8 mouse cellular contexts compared by ENCODE assay signal in the genomic region with DNA sequence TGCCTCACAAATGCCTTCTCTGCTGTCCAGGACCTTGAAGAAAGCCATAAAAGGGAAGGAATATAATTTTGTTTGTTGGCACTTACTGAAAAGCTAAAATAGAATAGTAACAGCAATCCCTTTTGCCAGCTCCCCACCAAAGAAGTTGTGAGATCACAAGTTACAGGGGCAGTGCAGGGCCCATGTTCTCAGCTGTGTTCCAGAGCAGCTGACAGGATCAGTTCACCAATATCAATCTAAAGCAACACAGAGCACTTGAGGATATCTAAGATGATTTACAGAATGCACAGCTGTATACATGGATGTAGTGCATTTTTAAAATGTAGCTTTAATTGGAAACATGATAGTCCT.
DNase-seq lines count a peak whose midpoint lies in the region; ATAC-seq and TF ChIP-seq lines count a peak whose summit lies in the region.

No protein-coding gene starts in this region.

- H3K27ac ChIP-seq in brown adipose tissue, adult 24 weeks (replicated peaks; ENCODE audit: low read depth, low read length), result peak overlapping the region; percentile 96
- no peak overlapping the region for H3K27ac ChIP-seq in intestine, postnatal 0 days (ENCODE audit: low read depth, low read length)
- H3K27ac ChIP-seq in hindbrain, embryonic 12.5 days, result no peak overlapping the region

- no peak for ATAC-seq in intestine, postnatal 0 days
- ATAC-seq in hindbrain, embryonic 12.5 days (ENCODE audit: low FRiP score), result no peak

- H3K79me2 ChIP-seq in myocyte (ENCODE audit: control insufficient read depth, insufficient read depth), result no peaks in the 10 kb centered on the region

- H3K36me3 ChIP-seq in intestine, postnatal 0 days (ENCODE audit: control insufficient read depth, insufficient read depth), result no peaks in the 10 kb centered on the region
- H3K36me3 ChIP-seq in myocyte (ENCODE audit: control insufficient read depth, insufficient read depth), result no peaks in the 10 kb centered on the region
- H3K36me3 ChIP-seq in hindbrain, embryonic 12.5 days, result no peaks in the 10 kb centered on the region

- TF ChIP-seq POLR2A in myocyte (IDR thresholded peaks at IDR 0.05; ENCODE audit: insufficient read length, low read depth), result no peak

- no peak overlapping the region for H3K9ac ChIP-seq in intestine, postnatal 0 days (ENCODE audit: low read depth, low read length)
- H3K9ac ChIP-seq in hindbrain, embryonic 12.5 days, result no peak overlapping the region

- no peak overlapping the region for H3K4me3 ChIP-seq in brown adipose tissue, adult 24 weeks (ENCODE audit: insufficient read depth, low read depth, low read length)
- H3K4me3 ChIP-seq in intestine, postnatal 0 days (ENCODE audit: low read depth, low read length), result no peak overlapping the region; the same call in 1 of the 2 replicates
- peak overlapping the region; percentile 10 for H3K4me3 ChIP-seq in myocyte
- no peak overlapping the region for H3K4me3 ChIP-seq in hindbrain, embryonic 12.5 days

- H3ac ChIP-seq in myocyte (ENCODE audit: control insufficient read depth, insufficient read length), result no peak overlapping the region

- H3K27me3 ChIP-seq in intestine, postnatal 0 days (replicated peaks; ENCODE audit: control insufficient read depth, insufficient read depth, low read length), result no peaks in the 10 kb centered on the region
- no peaks in the 10 kb centered on the region for H3K27me3 ChIP-seq in myocyte (ENCODE audit: control insufficient read depth, insufficient read depth, insufficient read length)
- no peaks in the 10 kb centered on the region for H3K27me3 ChIP-seq in hindbrain, embryonic 12.5 days

- H3K9me3 ChIP-seq in intestine, postnatal 0 days (ENCODE audit: control insufficient read depth), result no peaks in the 10 kb centered on the region
- no peaks in the 10 kb centered on the region for H3K9me3 ChIP-seq in hindbrain, embryonic 12.5 days (replicated peaks)

- H3K4me2 ChIP-seq in intestine, postnatal 0 days (replicated peaks; ENCODE audit: low read depth), result peak overlapping the region; percentile 63
- H3K4me2 ChIP-seq in myocyte (ENCODE audit: low read depth), result peak overlapping the region; percentile 91
- no peak overlapping the region for H3K4me2 ChIP-seq in hindbrain, embryonic 12.5 days (replicated peaks)

- peak; percentile 8 for DNase-seq in kidney, adult 18-20 months
- no peak for DNase-seq in kidney, postnatal 14 days
- no peak for DNase-seq in left cerebral cortex, adult 11 months (ENCODE audit: low spot score)
- no peak for DNase-seq in left cerebral cortex, adult 8-10 months (ENCODE audit: low spot score in 2 of 2)

- TF ChIP-seq CTCF in intestine, postnatal 0 days (IDR thresholded peaks at IDR 0.05; ENCODE audit: low read depth), result no peak

- H3K4me1 ChIP-seq in brown adipose tissue, adult 24 weeks (ENCODE audit: control insufficient read depth, insufficient read depth, insufficient read length, low read length), result peaks cover 2% of the 10 kb centered on the region; the same call in 1 of the 2 replicates
- H3K4me1 ChIP-seq in intestine, postnatal 0 days (replicated peaks; ENCODE audit: control insufficient read depth, insufficient read depth, low read length), result no peaks in the 10 kb centered on the region
- H3K4me1 ChIP-seq in hindbrain, embryonic 12.5 days, result no peaks in the 10 kb centered on the region

TF ChIP-seq in myocyte, 11 proteins besides CTCF, POLR2A, EP300 and RAD21:
- no peak for TF ChIP-seq MAX (IDR thresholded peaks at IDR 0.05; ENCODE audit: low read depth)
- TF ChIP-seq E2F4 (IDR thresholded peaks at IDR 0.05; ENCODE audit: insufficient read depth), result no peak
- peak in 2 of 3 experiments; percentile 22 to 55 for TF ChIP-seq MYOG (IDR thresholded peaks at IDR 0.05; ENCODE audit: control insufficient read depth in 1 of 3, insufficient read depth in 1 of 3, insufficient read length in 2 of 3, low read depth in 2 of 3)
- no peak for TF ChIP-seq CEBPB (IDR thresholded peaks at IDR 0.05; ENCODE audit: insufficient read depth, poor library complexity, severe bottlenecking)
- TF ChIP-seq TCF12 (IDR thresholded peaks at IDR 0.05; ENCODE audit: insufficient read depth, poor library complexity, severe bottlenecking), result no peak
- TF ChIP-seq MYOD1 (IDR thresholded peaks at IDR 0.05; ENCODE audit: control insufficient read depth in 1 of 3, insufficient read length in 2 of 3, low read depth in 2 of 3), result peak in 2 of 3 experiments; percentile 27 to 68
